Mouse (Mus musculus) ES-CJ7 (cell line): ENCODE results near the gene Pard3b.

Experiments
- DNase-seq: peaks from one replicate; pipeline ENCODE4 v3.0.0; 2011; ENCODE audit warnings: low read depth, low spot score

Pard3b gene

DNA sequence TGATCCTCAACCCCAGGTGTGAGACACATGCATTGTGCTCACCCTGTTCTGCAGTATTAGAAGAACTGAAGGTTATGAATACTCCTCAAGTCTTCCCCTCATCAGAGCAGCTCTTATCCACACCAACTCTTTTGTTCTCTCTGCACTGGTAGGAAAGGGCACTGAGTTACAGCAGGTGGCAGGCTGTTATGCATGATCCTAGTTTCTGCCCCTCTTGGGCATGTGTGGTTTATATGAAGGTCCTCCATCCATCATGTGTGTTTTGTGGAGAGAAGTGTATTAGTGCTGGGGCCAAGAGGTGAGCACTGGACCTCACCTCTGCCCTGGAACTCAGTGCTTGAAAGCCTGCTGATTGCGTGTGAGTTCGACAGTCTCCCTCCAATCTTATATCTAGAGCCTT, 994.3 kb downstream of the Pard3b start:
- no peak for DNase-seq

DNA sequence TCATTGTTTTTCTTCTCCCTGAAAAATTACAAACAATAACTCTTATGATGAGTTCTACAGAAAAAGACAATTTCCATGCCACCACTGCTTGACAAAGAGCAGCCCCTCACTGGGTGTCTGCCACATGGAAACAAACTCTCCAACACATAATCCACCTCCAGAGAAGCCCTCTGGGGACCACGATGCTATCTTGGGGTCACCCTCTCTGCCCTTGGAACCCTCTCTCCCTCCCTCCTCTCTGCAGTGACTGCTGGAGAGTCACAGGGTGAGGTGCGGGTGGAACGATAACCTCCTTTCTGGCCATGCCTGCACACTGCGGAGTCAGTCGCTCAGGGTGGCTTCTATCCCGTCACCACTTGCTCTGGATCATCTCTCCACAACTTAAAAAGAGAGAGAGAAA, 996.6 kb downstream of the Pard3b start:
- DNase-seq, result no peak

GRCm38 (mm10) chr1:62636906-62637673, 998.5 kb downstream of the Pard3b start:
- DNase-seq, result no peak

- no peak for DNase-seq
These were observed 1000.4 kb downstream of the Pard3b start for GRCm38 (mm10) chr1:62639012-62639411.

DNA sequence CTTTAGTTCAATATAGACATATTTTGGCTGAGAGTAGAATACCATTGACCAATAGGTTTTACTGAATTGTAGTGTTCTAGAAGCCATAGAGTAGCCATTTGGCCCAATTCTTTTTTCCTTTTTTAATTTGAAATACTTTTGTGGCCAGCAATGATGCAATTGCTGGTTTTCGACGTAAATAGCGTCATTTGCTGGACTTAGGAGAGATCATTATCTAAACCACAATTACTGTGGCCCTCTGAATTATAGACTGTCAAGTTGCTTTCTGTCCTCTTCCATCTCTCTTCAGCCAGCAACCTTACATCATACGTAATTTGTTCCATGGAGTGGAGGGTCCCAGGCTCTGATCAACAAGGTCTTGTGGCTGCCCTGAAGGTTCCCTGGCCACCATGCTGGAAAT, 1000.8 kb downstream of the Pard3b start:
- no peak for DNase-seq

DNA sequence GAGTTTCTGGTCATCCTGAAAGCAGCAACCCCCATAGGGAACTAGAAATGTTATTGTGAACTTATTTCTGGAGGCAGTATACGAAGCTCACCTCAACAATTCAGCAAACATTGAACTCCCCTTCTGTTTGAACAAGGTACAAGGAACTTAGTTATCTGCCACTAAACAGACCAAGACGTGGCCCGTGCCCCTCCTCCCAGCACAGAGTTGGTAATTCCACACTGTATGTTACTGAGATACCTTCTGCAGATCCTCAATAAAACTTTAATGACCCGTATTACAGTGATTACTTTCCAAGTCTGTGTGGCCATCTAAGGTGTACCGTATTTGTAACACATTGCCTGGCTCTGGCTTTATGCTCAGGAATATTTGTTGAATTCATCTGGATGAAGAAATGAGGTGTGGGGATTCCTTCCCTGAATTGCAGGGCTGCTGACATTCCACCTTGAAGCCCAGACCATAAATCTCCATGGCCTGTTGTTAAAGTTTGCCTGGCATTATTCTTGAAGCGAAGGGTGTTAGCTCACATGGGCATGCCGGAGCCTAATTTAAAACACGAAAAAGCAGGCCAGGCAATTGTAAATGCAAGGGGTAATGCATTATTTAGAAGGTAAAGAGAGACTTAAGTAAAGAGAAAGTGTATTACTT, 1006.1 kb downstream of the Pard3b start:
- no peak for DNase-seq

- DNase-seq, result no peak
These were observed 1008.2 kb downstream of the Pard3b start for GRCm38 (mm10) chr1:62646812-62647211.

- DNase-seq, result peak; percentile 36
These were observed 1009.5 kb downstream of the Pard3b start for GRCm38 (mm10) chr1:62648116-62648515.

DNA sequence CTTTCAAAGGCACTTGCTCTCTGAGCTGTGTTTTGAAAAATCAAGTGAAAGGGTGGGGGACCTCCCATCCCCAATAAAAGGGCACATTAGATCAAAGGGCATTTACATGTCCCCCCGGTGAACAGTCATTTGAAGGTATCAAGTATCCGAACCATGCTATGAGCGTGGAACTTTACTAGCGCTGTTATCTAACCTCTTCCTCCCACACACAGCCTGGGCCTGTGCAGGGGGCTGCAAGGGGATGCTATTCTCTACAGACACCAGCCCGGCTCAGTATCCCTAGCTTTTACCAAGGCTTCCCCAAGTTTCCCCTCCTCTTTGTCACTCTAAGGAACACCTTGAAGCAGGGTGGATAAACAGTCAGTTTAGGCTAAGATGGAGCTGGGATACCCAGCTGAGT, 1010.0 kb downstream of the Pard3b start:
- peak; percentile 16 for DNase-seq

- peak; percentile 81 for DNase-seq
These were observed 1011.9 kb downstream of the Pard3b start for GRCm38 (mm10) chr1:62650491-62650890.

DNA sequence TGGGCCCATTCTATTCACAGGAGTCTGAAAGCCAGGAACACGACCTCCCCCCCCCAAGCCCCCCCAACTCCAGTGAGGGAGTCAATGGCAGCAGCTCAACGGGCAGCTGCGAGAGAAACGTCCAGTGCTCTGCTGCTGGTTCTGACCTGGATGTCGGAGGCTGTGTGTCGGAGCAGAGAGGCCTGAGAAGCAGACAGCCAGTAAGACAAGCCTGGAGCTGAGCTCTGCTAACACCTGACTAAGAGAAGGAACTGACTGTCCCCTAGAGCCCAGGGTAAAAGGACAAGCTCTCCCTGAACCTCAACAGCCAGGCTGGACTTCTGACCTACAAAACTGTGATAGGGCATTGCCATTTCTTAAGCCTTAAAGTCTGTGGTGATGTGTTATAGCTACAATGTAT, 1015.8 kb downstream of the Pard3b start:
- DNase-seq, result no peak

DNA sequence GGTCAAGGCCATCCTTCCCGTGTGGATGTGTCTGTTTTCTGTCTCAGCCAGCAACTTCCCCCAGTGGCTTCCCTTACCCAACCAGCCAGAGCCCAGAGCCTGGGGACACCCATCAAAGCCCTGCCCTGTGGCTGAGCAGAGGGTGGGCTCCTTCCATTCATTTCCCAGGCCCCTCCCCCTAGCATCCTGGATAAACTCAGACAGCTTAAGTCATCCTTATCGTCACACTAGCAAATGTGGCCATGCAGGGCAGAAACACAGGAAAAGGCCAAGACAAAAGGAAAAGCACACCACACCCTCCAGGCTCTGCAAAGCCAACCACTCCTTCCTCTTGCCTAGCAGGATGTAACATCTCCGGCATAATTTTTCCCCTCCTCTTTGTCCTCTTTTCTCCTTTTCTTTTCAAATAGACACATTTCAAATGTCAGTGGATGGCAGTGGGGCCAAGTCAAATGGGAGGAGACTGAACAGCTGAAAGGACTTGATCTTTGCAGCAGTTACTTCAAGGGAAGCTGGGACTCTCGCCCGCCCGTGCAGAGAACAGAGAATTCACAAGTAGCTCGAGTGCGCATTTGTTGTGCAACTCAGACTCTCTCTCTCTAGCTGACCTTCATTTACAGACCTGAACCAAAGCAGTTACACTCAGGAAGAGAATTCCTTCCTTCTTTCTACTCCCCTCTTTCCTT, 1026.5 kb downstream of the Pard3b start:
- peak; percentile 92 for DNase-seq

DNA sequence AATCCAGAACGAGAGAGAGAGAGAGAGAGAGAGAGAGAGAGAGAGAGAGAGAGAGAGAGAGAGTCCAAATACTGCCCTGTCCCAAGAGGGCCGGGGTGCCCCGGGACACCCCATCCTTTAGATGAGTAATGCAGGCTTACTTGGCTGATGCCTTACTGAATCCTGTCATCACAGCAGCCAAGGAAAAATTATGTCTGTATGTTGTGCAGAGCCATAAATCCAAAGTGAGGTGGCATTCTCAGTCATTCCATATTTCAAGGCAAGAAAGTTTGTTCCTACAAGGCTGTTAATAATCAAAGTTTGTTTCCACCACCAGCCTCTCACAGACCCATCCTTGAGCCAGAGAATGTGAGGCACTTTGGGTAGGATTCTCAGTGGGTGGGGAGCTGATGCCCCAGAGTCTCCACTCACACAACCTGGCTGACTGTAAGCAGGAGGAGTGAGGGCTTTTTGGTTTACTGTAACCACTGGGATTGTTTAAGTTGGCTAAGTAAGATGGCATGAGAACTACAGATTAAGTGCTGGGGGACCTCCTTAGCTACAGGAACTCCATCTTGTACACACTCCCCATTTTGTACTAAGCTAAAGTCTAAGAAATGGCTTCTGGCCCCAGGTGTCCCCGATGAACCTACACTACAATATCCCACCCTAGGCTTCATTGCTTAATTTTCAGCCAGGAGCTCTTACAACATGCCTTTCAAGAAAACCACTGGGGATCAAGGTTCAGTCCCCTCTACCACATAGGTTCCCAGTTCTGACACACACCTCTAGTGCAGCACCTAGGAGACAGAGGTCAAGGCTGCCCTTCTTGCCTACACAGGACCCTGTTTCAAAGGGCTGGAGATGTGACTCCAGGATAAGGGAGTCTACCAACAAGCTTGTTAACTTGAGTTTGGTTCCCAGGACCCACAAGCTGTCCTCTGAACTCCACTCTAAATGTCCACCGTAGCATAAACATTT, 1027.4 kb downstream of the Pard3b start:
- DNase-seq, result no peak

DNA sequence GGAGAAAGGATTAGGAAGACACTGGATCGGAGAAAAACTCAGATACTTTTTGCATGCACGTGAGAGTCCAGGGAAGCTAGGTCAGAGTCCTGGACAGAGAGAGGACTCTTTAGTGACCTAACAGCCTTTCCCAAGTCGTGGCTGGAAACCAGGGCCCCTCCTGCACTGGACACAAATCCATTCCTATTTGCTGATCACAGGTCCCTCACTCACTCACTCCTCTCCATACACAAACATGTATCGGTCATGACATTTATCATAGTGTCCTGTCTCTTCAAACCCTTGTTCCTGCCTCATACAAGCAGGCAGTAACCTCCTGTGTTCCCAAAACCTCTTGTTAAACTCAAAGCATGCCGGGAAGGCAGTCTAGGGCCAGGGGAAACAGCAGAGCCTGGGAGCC, 1028.2 kb downstream of the Pard3b start:
- DNase-seq, result no peak

DNA sequence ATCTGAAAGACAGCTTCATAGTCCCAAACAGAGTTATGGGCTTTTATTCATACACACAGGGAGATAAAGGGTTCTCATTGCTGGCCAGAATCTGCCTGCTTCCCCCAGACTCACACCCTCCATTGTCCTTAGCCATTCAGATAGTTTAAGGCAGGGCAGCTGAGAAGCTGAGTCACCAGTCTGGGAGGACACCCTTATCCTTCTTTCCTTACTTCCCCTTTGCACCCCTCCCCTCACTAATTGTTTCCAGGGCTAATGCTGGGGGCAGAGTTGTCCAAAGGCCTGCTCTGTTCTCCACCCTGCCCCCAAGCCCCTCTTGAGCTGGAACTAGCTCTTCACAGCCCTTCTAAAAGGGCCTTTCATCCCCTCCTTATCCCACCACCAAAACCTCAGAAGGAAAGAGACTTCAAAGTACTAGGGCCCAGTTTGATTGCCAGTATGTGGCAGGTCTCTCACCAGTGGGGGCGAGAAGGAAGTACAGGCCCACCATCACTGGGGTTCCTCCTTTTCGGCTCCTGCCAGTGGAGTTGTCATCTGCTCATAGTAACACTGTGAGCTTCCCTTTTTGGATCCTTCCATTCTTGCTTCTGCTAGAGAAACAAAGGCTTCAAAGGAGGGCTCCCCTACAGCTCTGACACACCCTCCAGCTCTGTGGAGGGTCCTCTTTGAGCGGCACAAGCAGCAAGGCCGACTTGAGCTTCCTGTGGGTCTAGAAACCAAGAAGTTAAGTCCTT, 1040.2 kb downstream of the Pard3b start:
- DNase-seq, result peak; percentile 75

- DNase-seq, result no peak
These were observed 1040.8 kb downstream of the Pard3b start for GRCm38 (mm10) chr1:62679466-62679865.

- no peak for DNase-seq
These were observed 1044.1 kb downstream of the Pard3b start for GRCm38 (mm10) chr1:62682456-62683385.

- DNase-seq, result no peak
These were observed 1044.9 kb downstream of the Pard3b start for GRCm38 (mm10) chr1:62683498-62683897.

DNA sequence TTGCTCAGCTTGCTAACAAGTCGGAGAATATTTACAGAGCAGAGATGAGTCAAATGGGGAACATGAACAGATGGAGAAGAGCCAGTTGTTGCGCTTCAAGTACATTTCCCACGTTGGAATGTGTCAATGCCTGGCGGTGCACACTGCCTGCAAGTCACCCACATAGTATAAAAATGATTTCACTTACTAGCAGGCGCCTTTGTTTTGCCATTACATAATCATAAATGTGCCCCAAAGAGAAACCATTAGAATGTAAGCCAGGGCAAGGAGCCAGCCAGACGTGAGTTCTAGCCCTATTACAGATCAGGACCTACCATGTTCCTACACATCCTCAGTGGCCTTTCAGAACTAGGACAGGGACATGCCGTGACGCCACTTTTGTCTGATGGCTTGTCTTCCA, 1048.9 kb downstream of the Pard3b start:
- no peak for DNase-seq

GRCm38 (mm10) chr1:62691175-62691574, 1052.6 kb downstream of the Pard3b start:
- no peak for DNase-seq
